Mouse (Mus musculus): ENCODE measurements around the gene Ndufs6.

Ndufs6 gene

DNA sequence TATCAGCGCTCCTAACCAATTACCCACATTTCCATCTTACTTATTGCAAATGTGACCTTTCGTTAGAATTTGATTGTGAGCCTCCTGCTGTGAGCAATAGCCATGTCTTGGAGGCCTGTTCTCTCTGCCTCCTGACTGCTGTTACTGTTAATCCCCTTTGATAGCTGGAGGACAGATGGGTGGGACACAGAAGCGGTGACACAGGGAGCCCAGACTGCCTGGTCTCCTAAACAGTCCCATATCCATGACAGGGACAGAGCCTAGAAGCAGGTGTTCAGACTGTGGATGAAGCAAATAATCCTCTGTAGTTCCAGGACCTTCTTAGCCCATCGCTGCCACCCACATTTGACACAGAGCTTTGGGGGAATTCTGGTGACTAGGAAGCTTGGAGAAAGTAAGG is 21.9 kb downstream of the Ndufs6 start:
- DNase-seq (ENCODE audit: extremely low spot score, low read depth, low spot score) = no peak

DNA sequence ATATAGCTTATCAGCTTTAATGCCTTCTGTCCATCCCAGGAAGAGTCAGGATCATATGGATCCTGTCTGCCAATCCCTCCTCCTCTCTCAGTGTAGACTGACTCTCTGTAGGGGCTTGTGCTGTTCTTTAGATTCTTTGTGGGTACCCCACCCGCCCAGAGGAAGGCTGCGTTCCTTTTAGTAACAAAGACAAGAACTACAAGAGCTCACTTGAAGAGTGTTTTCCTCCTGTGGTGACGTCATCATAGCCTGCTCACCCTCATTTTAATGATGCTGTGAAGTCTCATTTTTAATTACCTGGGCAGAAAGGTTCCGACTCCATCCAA is 22.3 kb downstream of the Ndufs6 start:
- no peak for DNase-seq (ENCODE audit: extremely low spot score, low read depth, low spot score)

DNA sequence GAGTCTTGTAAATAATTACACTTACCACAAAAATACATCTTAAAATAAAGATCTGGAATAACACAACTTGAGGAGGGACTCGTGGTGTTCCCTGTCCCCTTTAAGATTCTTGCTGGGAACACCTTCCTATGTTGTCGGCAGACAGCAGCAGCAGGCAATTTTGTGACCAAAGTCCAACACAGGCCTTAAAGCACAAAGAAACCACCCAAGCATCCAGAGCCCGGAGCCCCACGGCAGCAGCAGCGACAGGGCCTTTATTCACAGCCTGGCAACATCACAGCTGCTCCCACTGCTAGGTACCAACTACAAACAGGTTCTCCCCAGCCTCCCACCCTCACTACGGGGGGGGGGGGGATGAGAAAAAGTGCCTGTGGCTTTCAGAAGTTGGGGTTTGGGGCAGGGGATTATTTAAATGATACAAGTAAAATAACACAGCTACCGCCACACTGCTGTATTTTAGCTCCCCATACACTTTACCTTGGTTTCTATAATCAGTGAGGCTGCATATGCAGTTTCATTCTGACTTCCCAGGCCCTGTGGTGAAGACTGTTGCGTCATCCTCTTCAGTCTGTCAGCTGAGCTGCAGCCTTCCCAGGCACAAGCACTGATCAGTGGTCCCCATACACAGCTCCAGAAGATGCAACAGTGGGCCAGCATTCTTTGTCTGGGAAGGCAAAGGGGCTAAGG is 22.8 kb downstream of the Ndufs6 start:
- no peak for DNase-seq (ENCODE audit: extremely low spot score, low read depth, low spot score)

DNA sequence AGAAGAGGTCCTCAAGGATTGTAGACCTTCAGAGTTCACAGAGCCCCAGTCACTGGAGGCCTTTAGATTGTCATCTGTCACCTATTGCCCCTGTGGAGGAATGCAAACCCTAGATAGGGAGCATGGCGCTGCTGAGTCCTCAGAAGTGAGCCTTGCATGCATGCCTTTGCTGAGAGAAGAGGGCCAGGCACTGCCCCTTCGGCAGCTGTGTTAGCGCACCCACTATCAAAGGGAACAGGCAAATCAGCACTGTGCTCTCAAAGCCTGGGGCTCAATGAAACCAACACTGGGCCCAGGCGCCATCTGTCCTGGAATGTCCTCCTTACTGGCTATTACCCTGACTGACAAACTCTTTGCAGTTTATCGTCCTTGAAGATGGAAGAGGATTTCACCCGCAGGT is 23.6 kb downstream of the Ndufs6 start:
- no peak for DNase-seq (ENCODE audit: extremely low spot score, low read depth, low spot score)

DNA sequence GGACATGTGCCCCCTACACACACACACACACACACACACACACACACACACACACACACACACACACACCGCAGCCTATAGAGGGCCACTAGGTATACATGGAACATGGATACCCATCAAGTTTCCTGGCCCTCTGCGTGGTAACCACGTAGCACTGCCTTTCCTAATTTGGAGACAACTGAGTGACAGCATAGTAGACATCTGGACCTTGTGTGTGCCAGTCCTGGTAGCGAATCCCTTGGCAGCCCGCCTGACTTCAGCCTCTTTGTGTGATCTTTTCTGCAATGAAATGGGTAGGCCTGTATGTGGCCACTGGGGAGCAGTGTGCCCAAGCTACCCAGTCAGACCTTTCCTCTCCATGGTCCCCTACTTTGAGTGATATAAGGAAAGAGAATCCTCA is 29.0 kb downstream of the Ndufs6 start:
- DNase-seq (ENCODE audit: extremely low spot score, low read depth, low spot score) = no peak

DNA sequence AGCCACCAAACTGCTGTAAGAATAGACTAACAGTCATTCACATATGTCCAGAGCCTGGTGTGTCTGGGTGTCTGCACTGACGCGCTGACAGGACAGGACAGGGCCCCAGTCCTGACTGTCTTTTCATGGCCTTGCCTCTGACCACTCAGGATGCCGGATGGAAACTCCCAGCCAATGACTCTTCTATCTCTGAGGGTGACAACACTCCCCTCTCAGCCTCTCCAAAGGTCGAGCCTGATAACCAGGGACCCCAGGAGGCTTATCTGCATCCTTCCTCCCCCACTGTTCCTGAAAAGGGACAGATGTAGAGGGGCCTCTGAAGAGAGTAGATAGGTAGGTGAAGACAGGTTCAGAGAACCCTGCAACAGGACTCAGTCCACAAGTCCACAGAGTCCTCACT is 29.6 kb downstream of the Ndufs6 start:
- no peak for DNase-seq (ENCODE audit: extremely low spot score, low read depth, low spot score)

DNA sequence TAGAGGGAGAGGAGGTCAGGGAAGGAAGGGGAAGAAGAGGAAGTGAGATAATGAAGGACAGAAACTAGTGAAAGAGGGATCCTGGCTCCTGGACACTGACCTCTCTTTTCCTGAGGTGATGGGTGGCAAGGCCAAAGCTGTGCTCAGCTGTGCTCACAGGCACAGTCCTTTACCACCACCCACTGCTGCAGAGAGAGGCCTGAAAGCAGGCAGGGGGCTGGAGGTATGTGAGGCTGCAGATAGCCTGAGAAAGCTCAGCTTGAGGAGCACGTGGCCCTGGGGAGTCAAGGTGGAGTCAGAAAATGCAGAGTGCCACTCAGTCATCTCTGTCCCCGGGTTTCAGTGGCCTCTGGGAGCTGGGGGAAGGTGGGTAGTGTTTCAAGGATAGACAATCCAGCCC is 37.2 kb downstream of the Ndufs6 start:
- DNase-seq (ENCODE audit: extremely low spot score, low read depth, low spot score) = no peak

DNA sequence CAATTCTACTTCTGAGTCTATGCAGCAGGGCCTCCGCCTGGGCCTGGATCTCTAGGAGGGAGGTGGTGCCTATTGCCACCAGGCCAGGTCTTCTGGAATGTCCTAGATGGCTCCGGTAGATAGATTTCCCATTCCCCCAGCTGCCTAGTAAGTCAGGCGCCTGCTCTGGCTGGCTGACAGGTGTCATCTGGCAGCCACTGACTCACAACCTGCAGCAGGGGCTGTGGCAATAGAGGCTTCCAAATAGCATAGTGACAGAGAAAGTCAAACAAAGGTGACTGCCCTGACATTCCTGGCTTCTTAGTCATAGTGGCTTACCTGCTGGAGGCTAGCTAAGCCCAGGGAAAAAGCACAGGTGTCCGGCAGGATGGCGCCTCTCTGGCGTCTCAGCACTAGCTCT is 38.1 kb downstream of the Ndufs6 start:
- DNase-seq (ENCODE audit: extremely low spot score, low read depth, low spot score) = no peak

DNA sequence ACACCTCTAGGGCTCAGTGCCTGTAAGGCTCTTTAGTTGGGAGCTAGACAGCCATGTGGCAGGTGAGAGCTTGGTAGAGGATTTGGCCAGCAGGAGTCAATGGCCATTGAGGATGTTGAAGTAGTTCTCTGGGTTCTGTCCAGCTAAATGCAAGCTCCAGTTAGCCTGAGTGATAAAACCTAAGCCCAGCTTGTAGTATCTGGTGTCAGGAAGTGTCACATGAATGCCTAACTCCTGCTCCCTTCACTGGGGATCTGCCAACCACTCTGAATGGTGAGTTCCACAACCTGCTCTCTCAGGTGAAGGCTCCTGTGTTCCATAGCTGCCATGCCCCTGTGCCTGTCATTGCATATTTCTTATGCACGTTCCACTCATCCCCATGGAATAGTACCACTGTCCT is 44.8 kb downstream of the Ndufs6 start:
- DNase-seq (ENCODE audit: extremely low spot score, low read depth, low spot score) = no peak

DNA sequence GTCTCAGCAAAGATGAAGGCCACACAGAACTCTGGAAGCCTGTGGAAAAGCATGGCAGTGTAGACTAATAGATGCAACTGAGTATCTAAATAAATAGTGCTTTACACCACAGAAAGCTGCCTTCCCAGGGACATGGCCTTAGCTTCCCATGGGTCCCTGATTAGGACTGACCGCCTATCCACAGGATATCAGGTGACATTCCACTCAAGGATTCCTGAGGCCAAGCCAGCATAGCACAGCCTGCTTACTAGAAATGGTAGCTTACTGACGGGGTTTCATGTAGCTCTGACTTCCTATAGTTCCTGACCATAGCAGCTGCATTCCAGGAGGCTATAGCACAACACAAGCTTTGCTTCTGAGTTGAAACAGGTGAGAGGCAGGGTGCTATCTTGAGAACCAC is 45.9 kb downstream of the Ndufs6 start:
- DNase-seq (ENCODE audit: extremely low spot score, low read depth, low spot score) = no peak

DNA sequence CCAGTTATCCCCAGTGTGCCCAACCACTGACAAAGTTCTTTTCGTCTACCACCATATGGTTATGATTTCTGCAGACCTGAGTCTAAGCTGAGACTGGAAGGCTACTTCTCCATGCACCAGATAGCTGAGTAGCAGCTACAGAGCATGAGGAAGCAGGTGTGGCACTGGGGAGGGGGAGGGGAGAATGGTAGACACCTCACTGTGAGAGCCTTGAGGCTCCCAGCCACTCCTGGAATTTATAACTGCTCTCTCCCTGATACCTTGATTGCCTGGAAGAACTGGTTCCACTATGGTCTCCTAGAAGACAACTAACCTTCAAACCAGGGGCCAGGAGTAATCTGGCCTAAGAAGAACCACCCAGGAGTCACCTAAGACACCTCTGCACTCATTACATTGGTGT is 49.1 kb downstream of the Ndufs6 start:
- no peak for DNase-seq (ENCODE audit: extremely low spot score, low read depth, low spot score)

DNA sequence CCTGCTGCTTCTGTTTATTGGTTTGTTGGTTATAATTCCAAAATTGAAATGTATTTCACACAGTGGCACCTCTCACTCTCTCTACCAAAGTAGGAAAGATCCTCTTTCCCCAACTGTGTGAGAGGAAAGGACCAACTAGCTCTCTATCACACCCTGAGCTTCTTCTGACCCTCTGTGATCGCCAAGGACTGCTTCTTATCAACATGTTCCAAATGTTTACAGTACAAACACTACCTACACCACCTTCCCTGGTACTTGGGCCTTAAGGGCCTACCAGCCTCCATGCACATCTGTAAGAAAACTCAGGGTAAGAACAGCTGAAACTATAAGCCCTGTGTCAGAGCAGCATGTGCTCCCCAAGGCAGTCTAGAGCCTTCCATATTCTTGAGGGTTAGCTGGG is 50.5 kb downstream of the Ndufs6 start:
- no peak for DNase-seq (ENCODE audit: extremely low spot score, low read depth, low spot score)

DNA sequence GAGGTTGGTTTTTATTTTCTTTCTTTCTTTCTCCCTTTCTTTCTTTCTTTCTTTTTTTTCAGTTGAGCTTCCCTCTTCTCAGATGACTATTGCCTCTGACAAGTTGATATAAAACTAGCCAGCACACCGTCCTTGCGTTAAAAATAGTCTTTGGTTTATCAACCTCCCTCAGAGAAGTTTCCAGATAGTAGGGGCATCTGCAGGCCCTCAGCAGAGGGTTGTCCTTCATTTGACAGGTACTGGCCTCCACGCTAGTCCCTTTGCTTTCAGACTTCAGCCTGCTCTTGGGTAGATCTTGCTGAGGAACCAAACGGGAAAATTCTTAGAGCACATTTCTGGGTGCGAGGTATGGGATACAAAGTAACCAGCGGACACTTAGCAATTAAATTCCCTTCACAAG is 51.0 kb downstream of the Ndufs6 start:
- DNase-seq (ENCODE audit: extremely low spot score, low read depth, low spot score) = no peak

DNA sequence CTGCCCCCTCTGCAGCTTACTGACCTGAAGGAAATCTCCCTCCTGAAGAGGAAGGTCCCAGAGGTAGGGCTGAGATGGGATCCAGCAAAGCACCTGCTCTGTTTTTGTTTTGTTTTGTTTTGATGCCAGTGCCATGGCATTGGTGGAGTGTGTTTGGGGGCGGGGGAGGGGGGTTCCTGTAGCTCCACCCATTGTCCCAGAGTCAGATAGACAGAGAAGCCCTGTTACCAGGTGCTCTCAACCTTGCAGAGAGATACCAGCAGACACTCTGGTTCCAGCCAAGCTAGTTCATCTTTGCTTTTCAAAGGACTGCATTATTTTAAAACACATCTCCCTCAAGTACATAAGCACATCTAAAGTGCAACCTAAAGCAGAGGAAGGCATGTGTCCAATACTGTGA is 54.8 kb downstream of the Ndufs6 start:
- DNase-seq (ENCODE audit: extremely low spot score, low read depth, low spot score) = no peak

DNA sequence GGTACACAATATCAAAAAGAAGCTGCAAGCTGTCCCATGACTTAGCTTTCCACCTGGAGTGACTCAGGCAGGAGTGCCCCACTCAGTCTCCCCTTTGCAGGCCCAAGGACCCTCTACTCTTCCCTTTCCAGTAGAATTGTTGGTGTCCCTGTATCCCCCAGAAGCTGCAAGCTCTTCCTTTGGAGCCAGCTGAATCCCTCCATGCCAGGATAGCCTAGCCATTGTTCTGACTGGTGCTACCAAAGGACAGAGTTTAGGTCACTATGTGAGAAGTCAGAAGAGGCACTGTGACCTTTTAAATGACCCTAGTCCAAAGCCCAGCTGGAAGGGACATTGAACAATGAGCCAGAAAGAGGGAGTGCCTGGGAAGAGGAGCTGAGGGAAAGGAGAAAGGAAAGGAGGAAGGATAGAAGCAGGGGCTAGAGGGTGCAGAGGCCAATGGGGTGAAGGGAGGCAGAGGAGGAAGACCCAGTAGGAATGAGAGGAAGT is 55.5 kb downstream of the Ndufs6 start:
- DNase-seq (ENCODE audit: extremely low spot score, low read depth, low spot score) = no peak

DNA sequence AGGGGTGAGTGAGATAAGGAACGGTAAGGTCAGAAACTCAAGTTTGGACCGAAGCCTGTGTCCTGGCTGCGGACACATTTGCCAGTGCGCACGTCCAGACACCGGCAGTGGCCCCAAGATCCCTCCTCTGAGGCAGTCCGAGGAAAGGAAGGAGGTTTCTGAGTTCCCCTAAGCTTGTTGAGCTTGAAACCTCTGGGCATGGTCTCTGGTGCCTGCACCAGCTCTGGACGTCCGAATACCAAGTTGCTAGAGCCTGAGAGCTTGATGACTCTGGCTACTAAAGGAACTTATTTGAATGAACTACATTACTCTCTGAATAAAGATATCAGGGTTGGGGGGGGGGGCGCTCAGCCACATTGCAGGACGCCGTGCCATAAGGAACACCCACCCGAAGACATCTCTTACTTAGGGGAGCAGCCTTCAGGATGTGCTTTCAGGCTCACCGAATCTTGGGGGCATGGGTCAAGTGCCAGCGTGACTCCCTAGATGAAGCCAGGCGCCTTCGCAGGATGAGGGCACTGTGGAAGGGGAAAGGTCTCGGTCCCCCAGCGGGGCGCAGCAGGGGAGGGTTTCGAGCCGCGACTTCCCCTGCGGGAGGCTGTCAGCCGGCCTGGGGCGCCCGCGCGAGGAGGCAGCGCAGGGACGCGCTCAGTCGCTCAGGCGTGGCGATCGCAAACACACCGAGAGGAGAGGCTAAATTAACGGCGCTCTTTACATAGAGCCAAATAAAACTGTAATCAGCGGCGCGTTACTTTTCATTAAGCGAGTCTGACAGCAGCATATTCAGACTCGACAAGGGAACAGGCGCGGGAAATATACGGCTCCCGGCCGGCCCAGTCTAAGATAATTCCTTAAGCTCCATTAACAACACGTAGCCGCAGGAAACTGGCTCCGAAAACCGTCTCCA is 56.8 kb downstream of the Ndufs6 start:
- DNase-seq (ENCODE audit: extremely low spot score, low read depth, low spot score) = no peak

DNA sequence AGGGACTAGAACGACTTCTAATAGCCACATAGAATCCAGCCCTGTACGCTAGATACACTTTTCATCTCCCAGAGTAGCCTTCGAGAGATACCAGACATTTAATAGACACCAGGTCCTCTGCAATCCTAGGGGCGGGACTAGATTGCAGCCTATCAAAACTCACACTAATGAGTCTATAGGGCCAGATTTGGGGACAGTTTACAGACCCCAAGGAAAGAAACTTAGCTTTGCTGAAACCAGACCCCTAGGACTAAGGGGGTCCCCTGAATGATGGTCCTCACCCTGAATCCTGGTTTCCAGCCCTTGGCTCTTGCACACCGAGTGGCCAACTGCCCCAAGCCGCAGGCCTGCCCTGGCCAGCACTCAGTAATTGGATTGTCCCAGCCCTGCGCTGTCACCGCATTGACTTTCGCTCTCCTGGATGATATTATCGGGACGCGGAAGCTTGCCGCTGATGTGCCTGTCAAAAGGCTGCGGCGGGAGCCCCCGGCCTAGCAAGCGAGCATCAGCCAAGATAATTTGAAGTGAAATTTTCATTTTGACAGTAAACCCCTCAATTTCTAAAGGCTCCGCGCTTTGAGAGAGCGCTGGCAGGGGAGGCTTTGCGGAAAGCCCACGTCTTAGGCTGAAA is 57.8 kb downstream of the Ndufs6 start:
- no peak for DNase-seq (ENCODE audit: extremely low spot score, low read depth, low spot score)

DNA sequence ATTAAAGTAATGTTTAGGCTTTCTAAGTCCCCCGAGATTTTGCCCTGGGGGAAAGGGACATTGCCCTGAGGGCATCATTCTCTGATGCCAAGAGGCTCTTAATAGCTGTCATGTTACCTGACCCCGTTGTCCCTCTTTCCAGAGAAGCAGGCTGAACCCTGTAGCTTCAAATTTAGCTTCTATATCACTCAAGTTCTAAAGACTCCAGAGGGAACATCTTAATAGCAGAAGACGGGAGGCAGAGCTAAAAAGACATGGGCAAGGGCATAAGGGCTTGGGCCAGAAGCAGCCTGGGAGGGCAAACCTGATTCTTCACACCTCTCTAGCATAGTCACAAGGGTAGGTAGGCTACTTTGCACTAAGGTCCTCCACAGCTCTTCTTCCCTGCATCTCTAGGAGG is 58.5 kb downstream of the Ndufs6 start:
- no peak for DNase-seq (ENCODE audit: extremely low spot score, low read depth, low spot score)
